Mouse (Mus musculus): ENCODE results near the gene Slc28a1. TPM values are rescaled to one million over a fixed set of nuclear protein-coding genes. Genes with fewer than 3 reads are reported as not detected.

Gene Slc28a1
- polyA plus RNA-seq, 1 experiment from 2014 or later = 0.14 TPM

DNA sequence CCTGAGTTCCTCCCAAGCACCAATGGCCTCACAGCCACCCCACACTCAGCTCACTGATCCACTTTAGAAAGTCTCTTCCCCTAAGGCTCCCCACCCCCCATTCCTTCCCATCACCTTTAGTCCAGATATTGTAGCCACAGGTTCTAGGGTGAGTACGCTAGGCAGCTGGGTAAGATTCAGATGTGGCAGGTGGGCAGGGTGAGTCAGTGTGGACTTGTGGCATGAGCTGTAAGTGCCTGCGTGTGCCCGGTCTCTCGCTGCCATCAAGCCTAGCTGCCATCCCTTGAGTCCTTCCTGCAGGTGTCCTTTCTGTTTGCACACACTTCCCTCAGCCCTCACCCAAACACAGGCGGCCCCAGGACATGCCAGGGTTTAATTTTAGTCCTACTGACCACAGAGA lies 14.3 kb upstream of the Slc28a1 start:
- H3K36me3 ChIP-seq = peaks cover 38% of the 10 kb centered on the region; the same call in 1 of the 2 replicates
- H3K9ac ChIP-seq = no peak overlapping the region
- H3K27ac ChIP-seq = no peak overlapping the region
- 0 out of 2 replicates have a peak, but pooled peaks cover 2% of the 10 kb centered on the region for H3K4me1 ChIP-seq (replicated peaks)
- 81% methylated on average over 5 of the region's 5 CpGs for WGBS
- no peaks in the 10 kb centered on the region for H3K9me3 ChIP-seq (replicated peaks)
- no peak overlapping the region for H3K4me2 ChIP-seq
- no peaks in the 10 kb centered on the region for H3K27me3 ChIP-seq
- H3K4me3 ChIP-seq = no peak overlapping the region
- no peak for ATAC-seq (replicated peaks; ENCODE audit: insufficient number of reproducible peaks, insufficient read depth, low FRiP score, low read depth)

DNA sequence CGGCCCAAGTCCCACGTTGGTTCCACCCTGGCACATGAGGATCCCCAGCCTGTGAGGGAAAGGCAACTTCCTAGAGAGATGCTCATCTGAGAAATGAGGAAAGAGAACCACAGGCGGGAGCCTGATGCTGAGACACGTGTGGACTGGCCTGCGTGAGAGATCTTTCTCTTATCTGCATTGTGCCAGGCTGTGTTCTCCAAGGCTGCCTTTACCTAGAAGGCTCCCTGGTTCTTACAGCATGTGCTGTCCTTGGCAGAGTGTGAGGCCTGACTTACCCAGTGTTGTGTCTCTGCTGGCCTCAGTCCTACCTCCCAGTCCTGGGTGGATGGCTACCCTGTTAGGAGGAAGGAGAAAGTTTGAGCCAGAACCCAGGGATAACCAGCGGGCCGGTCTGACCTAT lies 11.7 kb upstream of the Slc28a1 start:
- Histone ChIP-seq H3K27me3 (no peaks in the 10 kb centered on the region), H3K4me1 (replicated peaks) (0 out of 2 replicates have a peak, but pooled peaks cover 2% of the 10 kb centered on the region), H3K9me3 (replicated peaks) (no peaks in the 10 kb centered on the region), H3K27ac (no peak overlapping the region), H3K4me3 (no peak overlapping the region), H3K4me2 (no peak overlapping the region), H3K36me3 (peaks cover 23% of the 10 kb centered on the region; the same call in 1 of the 2 replicates), H3K9ac (no peak overlapping the region)
- no peak for ATAC-seq (replicated peaks; ENCODE audit: insufficient number of reproducible peaks, insufficient read depth, low FRiP score, low read depth)
- WGBS = 86% methylated on average over 7 of the region's 7 CpGs

DNA sequence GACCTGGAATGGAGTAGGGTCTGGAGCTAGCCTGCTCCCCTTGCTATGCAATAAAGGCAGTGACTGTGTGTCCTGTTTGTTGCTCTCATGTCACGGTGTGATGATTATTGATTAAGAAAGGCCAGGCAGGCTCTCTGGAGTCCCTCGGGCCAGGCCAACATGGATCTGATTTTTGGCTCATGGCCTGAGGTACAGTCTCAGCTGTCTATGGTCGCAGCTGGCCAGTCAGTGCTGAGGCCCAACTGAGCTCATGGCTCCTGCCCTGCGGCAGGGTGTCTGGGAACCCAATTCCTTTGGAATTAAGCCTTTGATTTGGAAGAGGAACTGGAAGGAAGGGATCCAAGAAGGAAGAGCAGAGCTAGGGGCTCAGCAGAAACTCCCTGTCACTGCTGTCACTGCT lies 9.1 kb upstream of the Slc28a1 start:
- Histone ChIP-seq H3K27me3 (no peaks in the 10 kb centered on the region), H3K4me3 (no peak overlapping the region), H3K36me3 (0 out of 2 replicates have a peak, but pooled peaks cover 7% of the 10 kb centered on the region), H3K9ac (no peak overlapping the region), H3K9me3 (replicated peaks) (no peaks in the 10 kb centered on the region), H3K27ac (no peak overlapping the region), H3K4me2 (no peak overlapping the region), H3K4me1 (replicated peaks) (peaks cover 12% of the 10 kb centered on the region)
- 66% methylated on average over 4 of the region's 4 CpGs for WGBS
- no peak for ATAC-seq (replicated peaks; ENCODE audit: insufficient number of reproducible peaks, insufficient read depth, low FRiP score, low read depth)

DNA sequence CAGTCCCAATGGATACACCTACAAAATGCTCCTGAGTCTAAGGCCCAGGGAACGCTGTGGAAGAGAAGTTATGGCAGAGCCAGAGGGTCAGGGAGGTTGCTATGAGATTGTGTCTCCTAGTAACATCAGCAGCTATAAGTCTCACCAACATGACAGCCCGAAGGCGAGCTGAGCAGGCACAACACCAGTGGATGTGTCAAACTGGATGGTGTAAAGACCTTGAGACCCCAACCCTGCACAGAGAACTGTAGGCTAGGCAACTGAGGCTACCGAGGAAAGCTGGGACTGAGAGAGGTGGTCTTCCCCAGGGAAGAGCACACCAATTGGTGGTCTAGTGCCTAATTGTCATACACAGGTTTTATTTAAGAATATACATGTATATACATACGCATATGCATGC lies 6.4 kb upstream of the Slc28a1 start:
- H3K9me3 ChIP-seq (replicated peaks) = no peaks in the 10 kb centered on the region
- no peak overlapping the region for H3K4me3 ChIP-seq
- ATAC-seq (replicated peaks; ENCODE audit: insufficient number of reproducible peaks, insufficient read depth, low FRiP score, low read depth) = no peak
- 84% methylated on average over 5 of the region's 5 CpGs for WGBS
- peaks cover 15% of the 10 kb centered on the region for H3K4me1 ChIP-seq (replicated peaks)
- no peak overlapping the region for H3K27ac ChIP-seq
- H3K36me3 ChIP-seq = 0 out of 2 replicates have a peak, but pooled peaks cover 3% of the 10 kb centered on the region
- no peak overlapping the region for H3K9ac ChIP-seq
- no peaks in the 10 kb centered on the region for H3K27me3 ChIP-seq
- no peak overlapping the region for H3K4me2 ChIP-seq

DNA sequence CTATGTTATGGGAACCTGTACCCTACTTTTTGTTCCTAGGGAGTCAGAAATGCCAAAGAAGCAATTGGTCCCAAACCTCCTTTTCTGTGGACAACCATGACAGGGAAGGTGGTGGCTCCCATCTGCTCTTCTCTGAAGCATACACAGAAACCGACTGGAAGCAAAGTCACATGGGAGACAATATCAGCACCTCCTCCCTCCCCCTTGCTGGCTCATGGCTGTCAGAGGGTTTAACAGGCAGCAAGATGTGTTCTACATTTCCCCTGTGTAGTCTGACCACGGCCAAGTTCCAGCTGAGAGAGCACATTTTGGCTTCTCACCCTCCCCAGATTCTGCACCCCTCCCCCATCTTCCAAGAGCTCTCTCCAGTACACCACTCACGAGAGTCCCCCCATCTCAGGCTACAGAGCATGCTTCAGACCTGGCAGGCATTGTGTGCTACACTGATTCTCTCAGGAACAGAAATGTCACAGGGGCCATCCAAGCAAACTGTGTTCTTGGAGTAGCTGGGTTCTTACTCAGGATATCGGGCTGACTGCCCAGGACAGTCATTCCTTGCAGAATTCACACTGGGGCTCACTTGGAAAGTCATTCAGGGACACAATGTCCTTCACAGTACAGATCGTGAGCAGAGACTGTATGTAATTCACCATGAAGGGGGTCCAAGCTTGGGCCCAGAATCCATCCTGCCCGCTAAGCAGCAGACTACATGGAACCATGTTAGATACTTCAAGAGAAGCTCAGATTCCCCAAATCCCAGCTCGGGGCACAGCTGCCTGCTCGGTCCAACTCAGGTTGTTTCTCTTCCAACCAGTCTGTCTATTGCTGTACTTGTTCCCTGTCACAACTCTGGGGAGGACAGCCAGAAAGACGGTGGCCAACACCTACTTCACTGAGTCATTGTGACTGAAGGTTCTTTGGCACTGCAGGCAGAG lies 4.6 kb upstream of the Slc28a1 start:
- H3K4me3 ChIP-seq = no peak overlapping the region
- H3K4me2 ChIP-seq = no peak overlapping the region; the same call in 1 of the 2 replicates
- WGBS = 38% methylated on average over 9 of the region's 9 CpGs
- H3K9ac ChIP-seq = no peak overlapping the region
- no peaks in the 10 kb centered on the region for H3K27me3 ChIP-seq
- peaks cover 20% of the 10 kb centered on the region for H3K4me1 ChIP-seq (replicated peaks)
- peak overlapping the region; percentile 73 for H3K27ac ChIP-seq
- H3K9me3 ChIP-seq (replicated peaks) = no peaks in the 10 kb centered on the region
- no peaks in the 10 kb centered on the region for H3K36me3 ChIP-seq
- peak; percentile 65 for ATAC-seq (replicated peaks; ENCODE audit: insufficient number of reproducible peaks, insufficient read depth, low FRiP score, low read depth)

DNA sequence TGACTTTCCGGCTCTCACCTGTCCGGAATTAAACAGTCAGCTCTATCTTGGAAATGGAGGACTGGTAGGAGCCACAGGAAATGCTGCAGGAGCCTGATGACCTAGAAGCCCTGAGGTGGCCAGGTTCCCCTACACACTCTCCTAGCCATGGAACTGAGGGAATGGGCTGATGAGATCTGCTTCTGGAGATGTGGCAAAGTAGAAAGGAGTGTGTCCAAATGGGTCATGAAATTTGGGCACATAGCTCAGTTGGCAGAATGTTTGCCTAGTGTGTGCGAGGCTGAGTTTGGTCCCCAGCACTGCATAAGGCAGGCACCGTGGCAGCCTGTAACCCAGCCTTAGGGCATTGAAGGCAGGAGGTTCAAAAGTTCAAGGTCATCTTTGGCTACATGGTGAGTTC lies 3.8 kb upstream of the Slc28a1 start:
- Histone ChIP-seq H3K36me3 (no peaks in the 10 kb centered on the region), H3K27me3 (no peaks in the 10 kb centered on the region), H3K27ac (peak overlapping the region; percentile 73; the same call in 1 of the 2 replicates), H3K4me1 (replicated peaks) (peaks cover 21% of the 10 kb centered on the region), H3K4me2 (no peak overlapping the region), H3K4me3 (no peak overlapping the region), H3K9ac (no peak overlapping the region), H3K9me3 (replicated peaks) (no peaks in the 10 kb centered on the region)
- WGBS = 90% methylated on average over 4 of the region's 4 CpGs
- ATAC-seq (replicated peaks; ENCODE audit: insufficient number of reproducible peaks, insufficient read depth, low FRiP score, low read depth) = no peak

DNA sequence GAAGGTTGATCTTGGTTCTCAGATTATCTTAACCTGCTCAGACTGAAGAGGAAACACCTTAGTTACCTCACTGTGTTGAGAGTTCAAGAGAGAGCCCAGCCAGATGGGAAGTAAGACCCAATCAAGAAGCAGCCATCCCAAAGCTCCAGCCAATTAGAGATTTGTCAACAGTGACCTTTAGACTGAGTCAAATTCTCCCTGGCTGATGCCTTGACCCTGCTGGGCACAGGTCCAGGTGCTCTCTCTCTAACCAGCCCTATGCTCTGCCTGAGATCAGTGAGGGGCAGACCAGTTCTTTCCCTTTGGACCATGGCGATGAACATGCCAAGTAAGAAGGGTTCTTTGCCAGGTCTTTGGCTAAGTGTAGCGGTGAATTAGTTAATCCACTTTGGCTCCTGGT lies 2.9 kb upstream of the Slc28a1 start:
- no peak overlapping the region for H3K27ac ChIP-seq
- H3K4me1 ChIP-seq (replicated peaks) = peaks cover 21% of the 10 kb centered on the region
- no peaks in the 10 kb centered on the region for H3K36me3 ChIP-seq
- H3K9me3 ChIP-seq (replicated peaks) = no peaks in the 10 kb centered on the region
- no peak for ATAC-seq (replicated peaks; ENCODE audit: insufficient number of reproducible peaks, insufficient read depth, low FRiP score, low read depth)
- H3K4me2 ChIP-seq = no peak overlapping the region
- H3K27me3 ChIP-seq = no peaks in the 10 kb centered on the region
- WGBS = 92% methylated on average over 2 of the region's 2 CpGs
- H3K9ac ChIP-seq = no peak overlapping the region
- H3K4me3 ChIP-seq = no peak overlapping the region

DNA sequence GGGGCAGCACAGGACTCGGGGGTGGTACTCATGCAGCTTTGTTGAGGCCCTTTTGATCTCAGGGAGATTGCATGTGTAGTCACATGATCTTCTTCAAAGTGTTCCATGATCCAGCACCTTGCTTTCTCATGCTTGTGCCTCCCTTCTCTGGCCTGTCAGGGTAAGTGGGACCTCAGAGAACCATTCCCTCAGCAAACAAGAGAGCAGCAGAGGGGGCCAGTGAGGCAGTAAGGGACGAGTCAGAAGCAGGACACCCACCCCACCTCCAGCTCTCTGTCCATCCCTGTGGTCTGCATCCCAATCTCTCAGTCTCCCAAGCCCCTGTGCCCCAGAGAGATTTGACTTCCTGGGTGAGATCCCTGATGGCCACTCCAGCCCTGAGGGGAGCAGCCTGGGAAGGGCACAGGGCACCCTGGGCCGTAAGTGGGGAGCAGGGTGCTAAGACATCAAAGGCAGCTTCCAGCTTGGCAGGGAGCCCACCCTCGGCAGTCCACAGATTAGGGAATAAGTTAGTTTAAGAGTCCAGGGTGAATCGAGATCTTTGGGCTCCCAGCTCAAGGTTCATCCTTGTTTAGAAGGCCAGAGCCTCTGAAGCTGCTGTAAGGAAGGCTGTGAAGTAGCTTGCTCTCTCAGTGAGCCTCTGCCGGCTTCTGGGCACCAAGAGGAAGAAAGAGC lies 1.8 kb upstream of the Slc28a1 start:
- Histone ChIP-seq H3K4me3 (no peak overlapping the region), H3K4me1 (replicated peaks) (peaks cover 21% of the 10 kb centered on the region), H3K9ac (no peak overlapping the region), H3K9me3 (replicated peaks) (no peaks in the 10 kb centered on the region), H3K36me3 (no peaks in the 10 kb centered on the region), H3K27ac (no peak overlapping the region), H3K4me2 (no peak overlapping the region), H3K27me3 (no peaks in the 10 kb centered on the region)
- no peak for ATAC-seq (replicated peaks; ENCODE audit: insufficient number of reproducible peaks, insufficient read depth, low FRiP score, low read depth)
- WGBS = 43% methylated on average over 6 of the region's 6 CpGs

DNA sequence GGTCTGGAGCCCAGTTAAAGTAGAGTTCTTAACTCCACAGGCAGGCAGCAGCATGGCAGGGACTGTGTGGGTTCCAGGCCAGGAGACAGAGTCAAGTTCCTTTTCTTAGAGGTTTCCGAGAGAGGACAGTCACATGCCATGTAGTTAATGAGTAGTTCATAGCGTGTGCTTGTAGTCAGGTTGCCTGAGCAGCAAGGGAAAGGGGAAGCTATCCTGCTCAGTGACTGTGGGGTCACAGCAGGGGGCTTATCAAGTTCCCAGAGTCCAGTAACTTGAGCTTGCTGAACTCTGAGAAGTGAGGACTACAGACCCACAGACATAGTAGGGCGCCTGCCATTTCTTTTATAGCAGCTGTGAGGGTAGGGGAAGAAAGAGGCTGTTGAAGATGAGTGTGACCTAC lies 6.5 kb downstream of the Slc28a1 start:
- WGBS = 72% methylated on average over 3 of the region's 3 CpGs

DNA sequence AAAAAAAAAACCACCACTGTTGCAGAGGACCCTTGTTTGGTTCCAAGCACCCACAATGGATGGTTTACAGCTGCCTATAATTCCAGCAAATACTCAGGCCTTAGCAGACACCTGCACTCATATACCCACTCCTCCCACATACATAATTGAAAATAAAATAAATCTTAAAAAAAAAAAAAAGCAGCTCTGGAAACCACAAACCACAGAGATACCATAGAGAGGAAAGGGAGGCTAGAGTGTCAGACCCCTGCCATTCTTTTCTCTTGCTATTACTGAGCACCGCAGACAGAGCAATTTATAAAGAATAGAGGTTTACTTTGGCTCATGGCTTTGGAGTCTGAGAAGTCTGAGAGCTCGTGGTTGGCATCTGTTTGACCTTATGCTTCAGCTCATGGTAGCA lies 8.2 kb downstream of the Slc28a1 start:
- H3K9ac ChIP-seq = no peak overlapping the region
- H3K27ac ChIP-seq = no peak overlapping the region
- WGBS = 60% methylated on average over 2 of the region's 2 CpGs
- no peaks in the 10 kb centered on the region for H3K9me3 ChIP-seq (replicated peaks)
- no peak for ATAC-seq (replicated peaks; ENCODE audit: insufficient number of reproducible peaks, insufficient read depth, low FRiP score, low read depth)
- H3K27me3 ChIP-seq = no peaks in the 10 kb centered on the region
- H3K4me2 ChIP-seq = no peak overlapping the region
- no peak overlapping the region for H3K4me3 ChIP-seq
- H3K4me1 ChIP-seq (replicated peaks) = no peaks in the 10 kb centered on the region
- no peaks in the 10 kb centered on the region for H3K36me3 ChIP-seq

More for the DNA sequence above, 6.5 kb downstream of the Slc28a1 start:
- Histone ChIP-seq H3K4me1 (replicated peaks) (no peaks in the 10 kb centered on the region), H3K4me2 (no peak overlapping the region), H3K27me3 (no peaks in the 10 kb centered on the region), H3K9me3 (replicated peaks) (no peaks in the 10 kb centered on the region), H3K4me3 (no peak overlapping the region), H3K9ac (no peak overlapping the region), H3K36me3 (no peaks in the 10 kb centered on the region), H3K27ac (no peak overlapping the region)
- no peak for ATAC-seq (replicated peaks; ENCODE audit: insufficient number of reproducible peaks, insufficient read depth, low FRiP score, low read depth)

DNA sequence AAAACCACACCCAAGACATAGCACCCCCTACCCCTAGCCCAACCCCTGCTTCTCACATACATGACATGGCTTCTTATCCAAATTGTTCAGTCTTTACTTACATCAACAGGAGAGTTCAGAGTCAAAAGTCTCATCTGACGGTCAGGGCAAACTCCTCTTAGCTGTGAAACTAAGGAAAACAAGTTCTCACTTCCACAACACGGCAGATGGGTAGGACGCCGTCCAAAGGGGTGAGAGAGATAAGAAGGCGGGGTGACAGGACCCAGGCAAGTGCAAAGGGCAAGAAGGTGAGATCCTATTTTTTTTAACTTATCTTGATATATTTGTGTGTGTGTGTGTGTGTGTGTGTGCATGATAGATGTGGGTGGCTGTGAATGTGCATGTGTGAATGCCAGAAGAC lies 9.0 kb downstream of the Slc28a1 start:
- Histone ChIP-seq H3K36me3 (no peaks in the 10 kb centered on the region), H3K27ac (no peak overlapping the region), H3K4me2 (no peak overlapping the region), H3K4me1 (replicated peaks) (no peaks in the 10 kb centered on the region), H3K27me3 (no peaks in the 10 kb centered on the region), H3K4me3 (no peak overlapping the region), H3K9me3 (replicated peaks) (no peaks in the 10 kb centered on the region), H3K9ac (no peak overlapping the region)
- ATAC-seq (replicated peaks; ENCODE audit: insufficient number of reproducible peaks, insufficient read depth, low FRiP score, low read depth) = no peak
- 73% methylated on average over 5 of the region's 5 CpGs for WGBS
